Mouse (Mus musculus): Measurements from ENCODE around the gene Slc29a4. TPM values are rescaled to one million over a fixed set of nuclear protein-coding genes. Genes with fewer than 3 reads are reported as not detected.
A peak's percentile ranks its signal among the peaks of the same experiment; 100 is the strongest.

Slc29a4 gene
- total RNA-seq, 4 experiments from 2014 or later: 19.9 to 51.4 (median 32.9) TPM

DNA sequence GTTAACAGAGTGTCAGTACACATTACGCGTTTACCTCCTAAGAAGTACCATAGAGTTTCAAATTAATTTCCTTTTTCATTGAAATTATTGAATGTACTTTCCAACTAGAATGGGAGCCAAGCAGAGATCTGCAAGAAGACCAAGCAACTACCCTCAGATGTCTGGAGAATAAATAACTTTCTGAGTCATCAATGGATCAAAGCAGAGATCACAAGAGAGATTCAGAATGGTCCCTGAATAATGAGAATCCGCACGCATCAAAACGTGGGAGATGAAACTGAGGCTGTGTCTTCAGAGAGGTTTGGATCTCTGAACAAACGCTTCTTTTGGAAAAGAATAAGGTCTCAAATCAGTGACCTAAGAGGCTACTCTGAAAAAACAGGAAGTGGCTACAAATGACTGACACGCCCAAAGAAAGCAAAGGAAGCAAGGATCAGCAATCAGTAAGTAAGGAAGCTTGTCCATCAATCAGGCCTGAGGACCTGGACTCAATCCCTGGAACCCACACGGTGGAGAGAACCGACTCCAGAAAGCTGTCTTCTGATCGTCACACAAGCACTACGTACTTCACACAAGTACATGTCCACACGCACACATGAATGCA lies 54.8 kb downstream of the Slc29a4 start:
- DNase-seq: no peak

DNA sequence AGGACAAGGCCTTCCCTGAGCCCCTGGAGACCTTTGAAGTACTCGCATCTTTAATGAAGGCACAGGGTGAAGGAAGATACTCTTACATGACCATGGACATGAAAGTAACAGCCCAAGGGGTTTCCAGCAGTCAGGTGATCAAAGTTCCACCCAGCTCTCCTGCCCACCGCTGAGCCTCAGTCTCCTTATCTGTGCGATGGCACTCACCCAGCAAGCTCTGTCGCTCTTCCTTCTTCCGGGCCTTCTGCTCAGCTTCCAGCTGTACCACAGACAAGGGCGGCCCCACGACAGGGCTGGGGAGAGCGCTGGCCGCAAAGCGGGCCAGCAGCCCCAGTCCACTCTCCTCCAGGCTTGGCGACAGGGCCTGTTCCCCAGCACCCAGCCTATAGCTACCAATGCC lies 57.9 kb downstream of the Slc29a4 start:
- DNase-seq: no peak

DNA sequence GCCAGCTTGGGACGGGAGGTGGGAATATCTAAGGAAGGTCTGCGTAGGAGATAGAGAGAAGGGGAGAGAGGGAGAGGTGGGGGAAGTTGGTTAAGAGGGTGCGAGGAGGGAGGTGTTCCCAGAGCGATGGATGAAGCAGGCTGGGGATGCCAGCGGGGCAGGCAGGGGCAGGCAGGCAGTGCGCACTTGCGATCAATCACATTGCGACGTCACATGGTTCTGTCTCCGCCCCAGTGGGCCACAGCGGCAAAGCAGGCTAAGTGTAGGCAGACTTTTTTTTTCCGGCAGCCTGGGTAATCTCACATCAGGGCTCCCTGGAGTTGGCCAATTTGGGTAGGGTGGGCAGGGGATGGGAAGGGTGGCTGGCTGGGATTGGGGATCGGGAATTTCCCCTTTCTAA lies 59.9 kb downstream of the Slc29a4 start:
- no peak for DNase-seq

- DNase-seq: no peak
Observed at GRCm38 (mm10) chr5:142759786-142760185, 67.5 kb downstream of the Slc29a4 start.

DNA sequence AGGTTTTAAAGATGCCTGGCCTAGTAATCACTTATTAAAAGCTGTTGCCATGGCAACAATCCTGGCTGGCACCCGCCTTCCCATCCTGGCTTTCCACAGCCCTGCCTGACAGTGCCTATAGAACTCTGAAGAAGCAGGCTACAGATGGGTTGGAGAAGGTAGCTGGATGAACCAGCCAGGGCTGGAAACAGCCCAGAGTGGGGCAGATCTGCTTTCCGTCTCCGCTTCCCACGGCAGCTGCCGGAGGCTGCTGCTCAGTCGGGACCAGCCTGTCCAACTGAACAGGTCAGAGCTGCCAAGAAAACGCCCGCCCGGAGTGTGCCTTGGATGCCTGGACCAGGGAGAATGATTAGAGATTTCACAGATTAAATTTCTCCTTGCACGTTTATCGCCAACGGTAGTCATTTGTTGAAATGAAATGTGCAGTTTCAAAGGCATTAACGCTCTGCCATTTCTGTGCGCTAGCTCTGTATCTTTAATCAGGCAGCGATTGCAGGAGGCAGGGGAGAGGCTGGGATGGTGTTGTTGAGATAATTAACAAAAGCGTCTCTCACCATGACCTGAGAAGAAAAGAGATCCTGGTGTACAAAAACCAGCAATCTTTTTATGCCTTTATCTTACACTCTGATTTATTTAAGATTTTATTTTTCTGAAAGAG lies 69.1 kb downstream of the Slc29a4 start:
- no peak for DNase-seq

DNA sequence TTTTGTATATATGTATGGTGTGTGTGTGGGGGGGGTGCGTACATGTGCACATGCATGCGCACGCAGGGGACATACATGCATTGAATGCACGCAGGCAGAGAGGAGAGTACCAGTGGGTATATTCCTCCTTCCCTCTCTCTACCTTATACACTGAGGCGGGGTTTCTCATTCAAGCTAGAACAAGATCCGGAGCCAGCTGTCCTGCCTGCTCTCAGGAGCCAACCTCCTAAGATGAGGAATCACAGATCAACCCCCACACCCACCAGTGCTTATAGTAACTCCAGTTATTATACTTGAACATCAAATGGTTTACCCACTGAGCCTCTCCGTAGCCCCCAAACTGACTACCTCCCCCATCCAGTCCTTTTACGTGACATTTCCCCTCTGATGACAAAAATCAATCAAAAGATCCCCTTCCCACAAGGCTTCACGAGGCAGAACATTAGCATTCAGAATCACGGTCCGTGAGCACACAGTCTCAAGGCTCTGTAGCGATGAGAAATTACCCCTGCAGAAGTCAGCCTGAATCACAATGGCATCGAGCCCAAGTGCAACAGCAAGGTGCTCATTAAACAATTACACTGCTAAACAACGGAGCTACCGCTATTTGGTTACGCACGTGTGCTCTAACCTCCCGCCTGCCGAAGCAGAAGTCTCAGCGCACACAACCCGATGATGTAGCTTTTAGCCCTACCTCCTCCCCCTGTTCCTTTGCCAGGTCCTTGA lies 69.9 kb downstream of the Slc29a4 start:
- DNase-seq: no peak

DNA sequence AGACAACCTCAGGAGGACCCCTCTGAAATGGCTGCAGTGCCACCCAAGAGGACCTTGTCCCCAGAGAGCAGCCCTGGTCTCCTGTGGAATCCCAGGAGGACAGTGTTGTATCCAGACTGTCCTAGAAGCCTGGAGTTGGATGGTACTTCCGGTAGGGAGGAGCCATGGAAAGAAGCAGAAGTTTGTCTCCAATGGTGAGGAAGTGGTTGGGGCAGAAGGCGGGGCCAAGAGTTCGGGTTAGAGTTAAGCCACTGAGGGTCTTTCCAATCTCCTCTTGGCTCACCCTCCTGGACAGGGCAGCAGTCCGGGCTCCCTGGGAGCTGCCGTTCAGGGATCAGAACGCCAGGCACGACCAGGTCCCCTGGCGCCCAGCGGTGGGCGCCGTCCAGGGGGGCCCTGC lies 72.0 kb downstream of the Slc29a4 start:
- DNase-seq: no peak

DNA sequence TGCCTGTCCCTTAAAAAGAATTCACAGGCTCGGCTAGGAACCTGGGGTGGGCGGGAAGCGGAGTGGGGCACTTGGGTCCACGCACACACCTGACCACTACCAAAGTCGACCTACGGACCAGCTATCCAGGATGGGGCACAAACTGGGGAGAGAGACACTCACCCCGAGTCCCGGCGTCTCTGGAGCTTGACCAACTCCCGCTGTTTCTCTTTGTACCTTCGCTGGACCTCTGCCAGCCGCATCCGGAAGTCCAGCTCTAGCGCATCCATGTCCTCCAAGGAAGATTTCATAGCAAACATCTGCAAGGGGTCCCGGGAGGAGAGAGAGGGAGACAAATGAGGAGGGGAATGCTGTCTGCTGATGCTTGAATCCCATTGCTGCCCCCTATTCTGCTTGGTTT lies 72.6 kb downstream of the Slc29a4 start:
- DNase-seq: no peak

- no peak for DNase-seq
Observed at GRCm38 (mm10) chr5:142766708-142767107, 74.4 kb downstream of the Slc29a4 start.

DNA sequence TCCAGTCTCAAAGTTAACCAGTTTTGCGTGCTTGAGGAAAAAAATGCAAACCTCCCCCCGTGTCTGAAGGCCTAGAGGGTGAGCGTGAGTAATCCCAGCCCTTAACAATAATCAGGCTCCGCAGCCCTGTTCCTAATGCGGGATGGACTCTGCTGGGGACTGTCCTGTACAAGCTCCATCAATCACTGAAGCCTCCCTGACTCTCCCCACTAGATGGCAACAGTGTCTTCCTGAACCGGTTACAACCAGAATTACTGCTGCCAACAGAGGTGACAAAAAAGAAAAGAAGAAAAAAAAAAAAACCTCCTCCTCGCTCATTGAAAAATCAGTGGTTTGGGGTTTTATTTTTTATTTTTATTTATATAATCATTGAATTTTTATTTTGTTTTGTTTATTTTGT lies 75.6 kb downstream of the Slc29a4 start:
- peak; percentile 70 for DNase-seq

DNA sequence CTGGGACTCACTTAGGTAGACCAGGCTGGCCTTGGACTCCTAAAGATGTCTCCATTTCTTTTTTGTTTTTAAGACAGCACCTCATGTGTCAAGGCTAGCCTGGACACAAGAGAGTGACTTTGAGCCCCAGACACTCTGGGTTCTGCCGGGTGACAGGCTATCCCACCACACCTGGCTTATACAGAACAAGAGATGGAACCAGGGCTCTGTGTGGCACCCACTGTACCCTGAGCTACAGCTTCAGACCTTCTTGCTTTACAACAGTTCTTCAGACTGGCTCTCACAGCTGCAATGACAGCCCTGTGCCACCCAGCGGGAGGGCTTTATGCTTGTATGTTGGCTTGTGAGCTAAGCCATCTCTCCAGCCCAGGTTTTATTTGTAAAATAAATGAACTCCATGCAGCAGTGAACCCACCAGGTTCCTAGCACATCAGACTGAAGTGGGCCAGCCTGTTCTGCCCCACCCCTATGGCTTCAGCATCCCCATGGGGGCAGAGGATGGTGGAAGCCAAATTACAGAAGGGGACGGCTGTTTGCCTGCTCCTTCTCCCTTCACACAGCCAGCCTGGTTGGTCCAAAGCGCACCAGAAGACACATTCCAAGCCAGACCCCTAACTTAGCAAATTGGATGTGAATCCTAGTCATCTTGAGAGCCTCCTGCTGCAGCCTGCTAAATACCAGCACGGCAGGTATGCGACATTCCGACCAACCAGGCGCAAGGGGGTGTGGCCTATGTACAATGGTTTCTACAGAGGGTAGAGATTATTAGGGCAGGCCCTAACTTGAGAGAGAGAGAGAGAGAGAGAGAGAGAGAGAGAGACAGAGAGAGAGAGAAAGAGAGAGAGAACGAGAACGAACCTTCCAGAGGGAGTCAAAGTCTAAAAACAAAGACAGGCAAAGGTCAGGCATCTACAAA lies 76.3 kb downstream of the Slc29a4 start:
- no peak for DNase-seq

GRCm38 (mm10) chr5:142769641-142770040 lies 77.3 kb downstream of the Slc29a4 start:
- no peak for DNase-seq

GRCm38 (mm10) chr5:142771034-142771433 lies 78.7 kb downstream of the Slc29a4 start:
- no peak for DNase-seq

GRCm38 (mm10) chr5:142771964-142772363 lies 79.7 kb downstream of the Slc29a4 start:
- peak; percentile 32 for DNase-seq

Other genes with a start within 250 kb of the Slc29a4 start
- gene Ap5z1, start 228.6 kb upstream of the Slc29a4 start, total RNA-seq (2022): 10 to 100 TPM; 18.4 to 36.8 (median 26.5) TPM
- gene Papolb, start 162.4 kb upstream of the Slc29a4 start, total RNA-seq (2022): under 1 TPM; 0.06 to 0.35 (median 0.26) TPM
- 1 to 10 TPM; 3.4 to 8.2 (median 4.1) TPM for gene Radil, start 141.4 kb upstream of the Slc29a4 start, total RNA-seq (2022)
- 10 to 100 TPM; 33.7 to 65.5 (median 38.5) TPM for gene Mmd2, start 83.7 kb upstream of the Slc29a4 start, total RNA-seq (2022)
- gene Wipi2, start 64.8 kb upstream of the Slc29a4 start, total RNA-seq (2022): 100 to 1,000 TPM in 2 of 4 experiments, 10 to 100 TPM in 2; 92.3 to 120 (median 107) TPM
- 100 to 1,000 TPM in 1 of 4 experiments, 10 to 100 TPM in 3; 75.1 to 117 (median 96.9) TPM for gene Tnrc18, start 125.2 kb downstream of the Slc29a4 start, total RNA-seq (2022)
- gene Fbxl18, start 202.9 kb downstream of the Slc29a4 start, total RNA-seq (2022): 10 to 100 TPM; 14.0 to 18.5 (median 15.1) TPM
- gene Actb, start 214.2 kb downstream of the Slc29a4 start, total RNA-seq (2022): 1,000 to 10,000 TPM; 3,015 to 3,481 (median 3,228) TPM